Mouse (Mus musculus): ENCODE measurements around the gene Ttc5. TPM values are rescaled to one million over a fixed set of nuclear protein-coding genes. Genes with fewer than 3 reads are reported as not detected.
A peak's percentile ranks its signal among the peaks of the same experiment; 100 is the strongest.

Gene Ttc5
- total and polyA plus RNA-seq, 3 experiments: 24.2 to 28.1 TPM; not detected in 1

DNA sequence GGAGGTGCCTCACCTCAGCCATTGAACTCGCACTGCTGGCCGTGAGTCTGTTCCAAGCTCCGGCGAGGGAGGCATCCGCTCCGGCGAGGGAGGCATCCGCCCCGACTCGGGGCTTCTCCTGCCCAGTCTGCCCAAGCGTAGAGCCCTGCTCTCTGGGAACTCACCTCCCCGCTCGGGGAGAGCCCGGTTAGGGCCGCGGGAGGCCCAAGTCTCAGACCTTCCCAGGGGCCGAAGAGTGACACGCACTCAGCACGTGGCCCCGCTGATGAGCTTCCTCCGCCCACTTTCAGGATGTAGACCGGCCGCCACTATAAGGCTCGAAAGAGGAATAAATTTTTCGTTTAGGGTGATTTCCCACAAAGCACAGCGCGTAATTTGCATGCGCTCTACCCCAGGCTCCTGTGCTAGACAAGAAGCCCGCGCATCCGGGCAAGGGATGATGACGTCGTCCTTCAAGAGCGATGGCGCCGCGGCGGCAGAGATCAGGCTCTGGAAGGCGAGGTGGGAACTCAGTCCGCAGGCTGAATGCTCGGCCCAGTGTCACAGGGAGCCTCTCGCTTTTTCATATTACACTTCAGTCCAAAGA is 22.3 kb upstream of the Ttc5 start, which contains the start of the genes Ccnb1ip1 and Parp2:
TSS of gene Ccnb1ip1 (minus strand) at position 246 of the 586 bp plus-strand sequence.
TSS of gene Parp2 (plus strand) at position 355 of the 586 bp plus-strand sequence.
- H3K4me1 ChIP-seq (ENCODE audit: control insufficient read depth in 1 of 2, insufficient read depth in 2 of 2, low read length in 2 of 2): peaks cover 0 to 4% of the 10 kb centered on the region in 2 experiments; a peak in 1 of 4 replicates
- TF ChIP-seq SIN3A (IDR thresholded peaks at IDR 0.05; ENCODE audit: low read length) (peak; percentile 90), ZKSCAN1 (IDR thresholded peaks at IDR 0.05; ENCODE audit: low read depth, low read length) (no peak), RCOR1 (IDR thresholded peaks at IDR 0.05; ENCODE audit: low read depth, low read length) (no peak), UBTF (IDR thresholded peaks at IDR 0.05; ENCODE audit: borderline replicate concordance, insufficient read depth, low read depth, low read length) (peak; percentile 99), KAT2A (conservative IDR thresholded peaks at IDR 0.05; ENCODE audit: low read depth, low read length) (no peak; the same call in 1 of the 2 replicates), MAX (IDR thresholded peaks at IDR 0.05; ENCODE audit: low read length) (peak; percentile 75; the same call in 1 of the 2 replicates), MYB (IDR thresholded peaks at IDR 0.05; ENCODE audit: low read depth, low read length) (no peak), MEF2A (IDR thresholded peaks at IDR 0.05; ENCODE audit: extremely low read depth, insufficient replicate concordance, low read depth, low read length, poor library complexity, severe bottlenecking) (no peak), POLR2AphosphoS2 (IDR thresholded peaks at IDR 0.05; ENCODE audit: low read length) (peak; percentile 69; the same call in 1 of the 2 replicates), E2F4 (IDR thresholded peaks at IDR 0.05; ENCODE audit: borderline replicate concordance, low read depth, low read length) (peak; percentile 85; the same call in 1 of the 2 replicates), ZNF384 (IDR thresholded peaks at IDR 0.05; ENCODE audit: low read depth, low read length) (peak; percentile 59; the same call in 1 of the 2 replicates), GABPA (IDR thresholded peaks at IDR 0.05; ENCODE audit: low read depth, low read length) (no peak), USF1 (IDR thresholded peaks at IDR 0.05; ENCODE audit: low read depth, low read length) (peak; percentile 87), TCF12 (IDR thresholded peaks at IDR 0.05; ENCODE audit: low read depth, low read length) (peak; percentile 74), SMC3 (IDR thresholded peaks at IDR 0.05; ENCODE audit: low read depth, low read length) (no peak), POLR2AphosphoS5 (IDR thresholded peaks at IDR 0.05; ENCODE audit: borderline replicate concordance, low read depth, low read length) (no peak), ZC3H11A (IDR thresholded peaks at IDR 0.05; ENCODE audit: low read depth, low read length) (no peak), POLR2A (IDR thresholded peaks at IDR 0.05; ENCODE audit: control insufficient read depth in 1 of 2, insufficient read depth in 1 of 2, low read depth in 1 of 2, low read length in 2 of 2, poor library complexity in 1 of 2) (peak; percentile 49 to 93; a peak in 3 of 4 replicates), TAL1 (IDR thresholded peaks at IDR 0.05; ENCODE audit: low read length) (no peak), ETS1 (IDR thresholded peaks at IDR 0.05; ENCODE audit: low read depth, low read length) (peak; percentile 62), NELFE (IDR thresholded peaks at IDR 0.05; ENCODE audit: low read depth, low read length) (peak; percentile 81), MYC (IDR thresholded peaks at IDR 0.05; ENCODE audit: low read depth, low read length) (no peak; the same call in none of the 2 replicates), USF2 (IDR thresholded peaks at IDR 0.05; ENCODE audit: borderline replicate concordance in 1 of 2, insufficient read depth in 1 of 2, low read depth in 1 of 2, low read length in 2 of 2) (no peak), NRF1 (IDR thresholded peaks at IDR 0.05; ENCODE audit: insufficient read depth, low read depth, low read length, poor library complexity, severe bottlenecking) (peak; percentile 62), HCFC1 (IDR thresholded peaks at IDR 0.05; ENCODE audit: low read depth, low read length) (peak; percentile 86), CHD1 (IDR thresholded peaks at IDR 0.05; ENCODE audit: low read depth, low read length) (no peak), JUND (IDR thresholded peaks at IDR 0.05; ENCODE audit: low read depth, low read length) (no peak), ELF1 (IDR thresholded peaks at IDR 0.05; ENCODE audit: low read depth, low read length) (peak; percentile 84), MXI1 (IDR thresholded peaks at IDR 0.05; ENCODE audit: low read depth, low read length) (peak; percentile 89), CHD2 (IDR thresholded peaks at IDR 0.05; ENCODE audit: low read length) (no peak), CTCF (IDR thresholded peaks at IDR 0.05 in 2 of 3, conservative IDR thresholded peaks at IDR 0.05 in 1 of 3; ENCODE audit: control insufficient read depth in 1 of 3, insufficient read depth in 1 of 3, low read depth in 2 of 3, low read length in 3 of 3, poor library complexity in 1 of 3, severe bottlenecking in 1 of 3) (no peak), MAFK (IDR thresholded peaks at IDR 0.05; ENCODE audit: borderline replicate concordance, low read depth, low read length) (no peak), MAZ (IDR thresholded peaks at IDR 0.05; ENCODE audit: low read depth, low read length) (peak; percentile 73; the same call in 1 of the 2 replicates), ZMIZ1 (IDR thresholded peaks at IDR 0.05; ENCODE audit: low read depth, low read length) (peak; percentile 88; the same call in 1 of the 2 replicates), EP300 (IDR thresholded peaks at IDR 0.05; ENCODE audit: low read depth in 1 of 2, low read length in 2 of 2) (0 out of 4 replicates have a peak, but pooled peaks of 1 of the 2 experiments have one; percentile 27), GATA1 (IDR thresholded peaks at IDR 0.05; ENCODE audit: low read depth, low read length) (no peak)

More for the DNA sequence above, 22.3 kb upstream of the Ttc5 start, which contains the start of the genes Ccnb1ip1 and Parp2:
- H3K9ac ChIP-seq (ENCODE audit: control insufficient read depth, low read depth, low read length, poor library complexity, severe bottlenecking): peak within 1 kb of the TSS; percentile 97
- peaks cover 0 to 4% of the 10 kb centered on the region in 2 experiments; a peak in 2 of 4 replicates for H3K36me3 ChIP-seq (ENCODE audit: control insufficient read depth in 1 of 2, insufficient read depth in 2 of 2, low read length in 2 of 2)
- DNase-seq (ENCODE audit: low read depth, low spot score): peak; percentile 96
- H3K9me3 ChIP-seq (replicated peaks; ENCODE audit: insufficient read depth, low read length): no peaks in the 10 kb centered on the region
- peak within 1 kb of the TSS; percentile 86 for H3K27ac ChIP-seq (ENCODE audit: control insufficient read depth, low read depth, low read length)
- H3K4me3 ChIP-seq (ENCODE audit: control insufficient read depth in 1 of 2, insufficient read depth in 1 of 2, low read depth in 2 of 2, low read length in 2 of 2): peak within 1 kb of the TSS; percentile 68 to 95
- peaks cover 33% of the 10 kb centered on the region for H3K79me2 ChIP-seq (ENCODE audit: control insufficient read depth, insufficient read depth, low read length, poor library complexity)
- H3K27me3 ChIP-seq (ENCODE audit: control insufficient read depth in 1 of 2, insufficient read depth in 2 of 2, low read length in 2 of 2): no peaks in the 10 kb centered on the region

Measured in MEL (cell line).